Mouse (Mus musculus) thymus, postnatal 4 days (tissue): ENCODE data around the gene Emd.
"Not testable (repeated sequence)": the region's sequence is repeated elsewhere in the genome, so short reads cannot be mapped to it uniquely, and the experiment has no call there.

Experiments used
- DNase-seq: peaks from one replicate; pipeline ENCODE4 v3.0.0; 2021

Emd gene

DNA sequence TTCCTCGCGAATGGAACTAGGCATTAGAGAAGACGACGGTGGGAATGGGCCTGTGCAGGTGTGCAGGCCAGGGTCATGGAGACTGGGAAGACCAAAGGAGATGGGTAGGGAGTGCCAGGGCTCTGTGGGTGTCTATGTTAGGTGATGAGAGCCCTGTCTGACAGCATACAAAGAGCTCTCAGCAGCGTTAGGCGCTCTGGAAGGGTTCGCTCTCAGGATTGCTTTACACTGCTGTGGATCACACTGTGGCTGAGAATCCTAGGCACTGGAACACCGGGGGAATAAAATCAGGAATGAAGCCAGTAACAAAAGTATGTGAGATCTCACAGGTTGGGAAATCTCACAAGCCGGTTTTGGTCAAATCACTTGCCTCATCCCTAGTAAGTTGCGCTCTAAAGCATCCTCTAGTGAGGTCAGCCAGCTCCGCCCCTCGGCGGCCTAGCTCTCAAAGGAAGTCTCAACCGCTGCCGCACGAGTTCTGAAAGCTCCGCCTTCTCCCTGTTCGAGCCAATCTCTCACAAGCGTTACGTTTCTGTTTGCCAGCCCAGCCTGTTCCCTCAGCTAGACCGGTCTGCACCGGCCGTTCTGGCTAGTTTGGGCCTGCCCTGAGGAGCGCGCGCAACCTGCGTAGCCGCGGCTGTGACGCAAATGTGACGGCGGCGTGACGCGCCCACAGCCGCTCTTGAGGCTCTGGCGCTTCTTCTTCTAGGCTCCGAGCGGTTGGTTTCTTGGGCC is at the start of gene Emd:
Gene Emd, plus strand, starts transcription at position 535 of the 735 bp plus-strand sequence.
- DNase-seq: peak; percentile 81

GRCm38 (mm10) chrX:74218496-74218895 is 36.0 kb upstream of the Emd start:
- DNase-seq: no peak

- DNase-seq: no peak
Observed at GRCm38 (mm10) chrX:74219449-74219848, 35.0 kb upstream of the Emd start.

DNA sequence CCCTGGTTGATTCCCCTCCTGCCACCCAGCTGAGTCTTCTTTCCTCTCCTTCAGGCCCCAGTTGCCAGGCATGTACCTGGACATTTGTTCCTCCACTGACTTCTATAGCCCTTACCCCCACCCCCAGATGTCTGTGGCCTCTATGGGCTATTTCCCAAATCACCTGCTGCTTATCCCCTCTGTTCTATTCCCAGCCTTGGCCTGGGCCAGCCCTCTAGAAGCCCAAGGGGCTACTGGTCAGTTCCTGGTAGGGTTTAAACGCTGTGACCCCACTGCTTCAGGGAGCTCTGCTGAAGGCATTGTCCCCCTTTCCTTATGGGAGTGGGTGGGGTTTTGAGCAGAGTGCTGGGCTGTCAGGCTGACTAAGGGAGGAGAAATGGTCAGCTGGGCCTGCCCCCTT is 34.4 kb upstream of the Emd start:
- DNase-seq: not testable (repeated sequence)

DNA sequence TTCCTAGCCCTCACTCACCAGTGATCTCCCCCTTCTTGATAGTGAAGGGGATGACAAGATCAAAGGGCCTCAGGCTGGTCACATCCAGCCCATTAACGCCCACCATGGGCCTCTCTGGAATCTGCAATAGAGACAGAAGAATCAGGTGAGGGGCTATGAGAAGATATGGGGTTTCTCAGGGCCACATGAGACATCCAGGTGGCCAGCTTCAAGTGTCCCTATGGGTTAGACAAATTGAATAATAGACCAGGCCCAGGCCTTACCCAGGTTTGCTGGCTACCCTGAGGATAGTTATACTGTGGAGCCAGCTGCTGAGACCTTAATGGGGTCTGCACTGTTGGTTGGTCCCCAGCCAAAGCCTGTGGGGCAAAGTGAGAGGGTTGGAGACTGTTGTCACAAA is 24.4 kb upstream of the Emd start:
- DNase-seq: no peak

- DNase-seq: no peak
Observed at GRCm38 (mm10) chrX:74233196-74233595, 21.3 kb upstream of the Emd start.

GRCm38 (mm10) chrX:74240332-74240731 is 14.2 kb upstream of the Emd start:
- DNase-seq: no peak

DNA sequence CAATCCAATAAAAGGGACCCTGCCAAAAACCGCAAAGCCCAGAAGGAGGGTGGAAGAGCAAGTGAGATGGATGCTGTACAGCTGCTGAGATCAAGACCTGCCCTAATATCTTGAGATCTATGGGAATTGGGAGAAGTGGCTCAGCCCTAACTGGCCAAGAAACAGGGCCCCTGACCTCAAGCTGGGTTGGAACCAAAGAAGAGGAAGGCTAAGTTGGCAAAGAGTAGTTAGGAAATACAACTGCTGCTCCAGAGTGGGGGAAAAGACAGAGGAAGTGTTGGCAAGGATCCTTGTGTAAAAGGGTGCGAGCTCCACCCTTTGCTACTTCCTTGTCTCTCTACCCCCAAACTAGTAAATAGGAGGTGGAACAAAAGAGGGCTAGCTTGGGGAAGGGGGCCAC is 11.1 kb upstream of the Emd start:
- DNase-seq: no peak

- peak; percentile 74 for DNase-seq
Observed at GRCm38 (mm10) chrX:74243807-74244206, 10.7 kb upstream of the Emd start.

DNA sequence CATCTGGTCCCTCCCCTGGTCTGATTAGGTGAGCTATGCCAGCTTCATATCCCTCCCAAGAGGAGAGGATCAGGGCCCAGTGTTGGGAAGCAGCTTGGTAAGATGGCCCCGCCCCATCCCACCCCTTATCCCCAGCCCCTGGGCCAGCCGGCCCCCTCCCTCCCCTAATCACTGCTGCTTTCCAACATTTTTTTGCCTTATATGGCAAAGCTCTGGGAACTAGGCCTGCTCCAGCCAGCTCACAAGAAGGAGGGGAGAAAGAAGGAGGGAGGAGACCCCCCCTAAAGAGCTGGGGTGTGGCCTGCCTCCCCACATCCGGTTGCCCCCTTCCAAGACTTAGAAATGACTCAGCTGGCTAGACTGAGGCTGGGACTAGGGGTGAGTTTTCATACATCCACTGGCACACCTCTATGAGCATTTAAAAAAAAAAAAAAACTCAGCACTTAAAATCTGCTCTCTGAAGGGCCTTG is 9.8 kb upstream of the Emd start:
- DNase-seq: peak; percentile 59

DNA sequence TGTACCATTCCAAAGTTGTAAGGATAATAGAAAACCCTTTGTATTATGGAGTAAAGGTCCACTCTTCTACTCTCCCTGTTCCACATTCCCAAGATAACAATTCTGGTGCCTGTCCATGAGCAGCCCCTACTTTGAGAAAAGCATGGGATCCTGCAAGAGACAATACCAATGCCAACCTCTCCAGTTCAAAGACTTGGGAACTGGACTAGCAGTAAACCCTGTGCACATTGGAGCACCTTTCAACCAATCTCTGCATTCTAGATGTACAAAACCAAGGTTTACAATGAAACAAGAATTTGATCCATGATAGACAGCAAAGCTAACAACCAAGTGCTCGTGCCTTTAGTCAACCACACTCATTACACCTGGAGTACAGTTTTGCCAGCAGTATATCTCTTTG is 9.4 kb upstream of the Emd start:
- DNase-seq: no peak

DNA sequence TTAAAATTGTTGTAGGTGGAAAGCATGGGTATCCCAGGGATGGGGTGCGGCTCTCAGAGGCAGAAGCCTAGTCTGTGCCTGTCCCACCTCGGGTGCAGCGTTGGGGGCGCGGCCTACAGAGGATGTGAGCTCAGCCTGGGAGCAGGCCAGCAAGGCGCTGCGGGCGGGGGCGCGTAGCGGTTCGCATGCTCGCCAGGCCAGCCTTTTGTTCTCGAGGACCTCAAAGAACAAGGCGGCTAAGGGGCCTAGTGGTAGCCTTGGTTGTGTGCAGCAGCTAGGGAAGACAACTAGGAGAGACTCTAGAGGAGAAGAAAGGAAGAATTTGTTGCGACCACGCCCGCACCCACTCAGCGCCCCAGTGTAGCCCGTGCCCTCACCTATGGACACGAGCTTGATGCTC is 8.8 kb upstream of the Emd start:
- DNase-seq: peak; percentile 81

GRCm38 (mm10) chrX:74246213-74246681 is 8.2 kb upstream of the Emd start:
- DNase-seq: peak; percentile 89

- no peak for DNase-seq
Observed at GRCm38 (mm10) chrX:74246693-74247092, 7.8 kb upstream of the Emd start.

DNA sequence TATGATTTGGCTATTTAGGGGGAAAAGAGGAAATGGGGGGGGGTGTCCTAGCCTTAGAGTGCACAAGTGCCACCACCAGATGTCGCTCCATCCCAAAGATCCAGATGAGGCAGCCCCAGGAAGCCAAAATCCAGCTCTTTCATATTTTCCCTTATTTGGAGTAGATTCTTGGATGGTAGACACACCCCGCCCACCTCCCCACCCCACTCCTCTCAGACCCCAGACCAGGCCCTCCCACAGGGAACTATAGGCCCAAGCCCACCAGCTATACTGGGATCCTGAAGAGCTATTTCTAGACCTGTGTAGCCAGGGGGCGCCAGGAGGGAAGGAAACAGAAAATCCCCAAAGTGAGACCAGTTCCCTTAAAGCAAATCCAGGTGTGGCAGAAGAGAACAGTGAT is 5.8 kb upstream of the Emd start:
- peak; percentile 76 for DNase-seq

DNA sequence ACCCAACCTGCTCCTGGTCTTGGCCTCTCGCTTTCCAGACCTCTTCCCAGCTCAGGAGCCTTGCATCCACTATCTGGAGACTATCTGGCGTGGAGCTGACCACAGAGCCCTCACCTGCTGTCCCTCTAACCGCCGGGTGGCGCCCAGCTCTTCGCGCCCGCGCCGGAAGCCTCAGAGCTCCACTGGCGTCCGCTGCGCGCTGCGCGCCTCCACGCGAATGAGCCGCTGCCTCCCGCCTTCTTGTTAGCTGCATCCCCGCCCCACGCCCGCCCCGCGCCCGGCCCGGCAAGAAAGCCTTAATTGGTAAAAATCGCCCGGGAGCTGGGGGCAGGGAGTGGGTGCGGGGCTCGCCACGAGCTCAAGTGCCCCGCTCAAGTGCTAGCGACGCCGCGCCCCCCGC is 4.9 kb upstream of the Emd start, which contains the start of gene Flna:
Gene Flna, minus strand, starts transcription at position 206 of the 400 bp plus-strand sequence.
- peak; percentile 75 for DNase-seq

DNA sequence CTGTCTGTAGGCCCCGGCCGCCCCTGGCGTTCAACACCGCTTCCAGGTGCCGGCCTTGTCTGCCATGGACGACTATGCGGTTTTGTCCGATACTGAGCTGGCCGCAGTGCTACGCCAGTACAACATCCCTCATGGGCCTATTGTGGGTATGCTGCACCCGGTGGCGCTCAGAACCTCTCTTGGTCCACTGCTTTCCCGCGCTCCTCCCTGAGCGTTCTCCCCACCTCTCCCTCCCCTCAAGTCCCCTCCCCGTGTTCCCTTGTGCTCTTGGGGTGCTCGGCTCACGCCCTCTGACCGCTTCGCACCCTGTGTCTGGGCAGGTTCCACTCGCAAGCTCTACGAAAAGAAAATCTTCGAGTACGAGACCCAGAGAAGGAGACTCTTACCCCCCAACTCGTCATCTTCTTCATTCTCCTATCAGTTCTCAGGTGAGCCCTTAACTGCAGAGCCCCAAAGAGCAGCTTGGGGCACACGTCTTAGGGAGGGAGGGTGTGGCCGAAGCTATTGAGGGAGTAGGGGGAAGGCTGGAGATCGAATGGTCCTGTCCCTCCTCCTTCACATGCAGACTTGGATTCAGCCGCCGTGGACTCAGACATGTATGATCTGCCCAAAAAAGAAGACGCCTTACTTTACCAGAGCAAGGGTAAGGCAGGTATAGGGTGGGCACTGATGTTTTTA is 540 bp downstream of the Emd start:
- DNase-seq: no peak

DNA sequence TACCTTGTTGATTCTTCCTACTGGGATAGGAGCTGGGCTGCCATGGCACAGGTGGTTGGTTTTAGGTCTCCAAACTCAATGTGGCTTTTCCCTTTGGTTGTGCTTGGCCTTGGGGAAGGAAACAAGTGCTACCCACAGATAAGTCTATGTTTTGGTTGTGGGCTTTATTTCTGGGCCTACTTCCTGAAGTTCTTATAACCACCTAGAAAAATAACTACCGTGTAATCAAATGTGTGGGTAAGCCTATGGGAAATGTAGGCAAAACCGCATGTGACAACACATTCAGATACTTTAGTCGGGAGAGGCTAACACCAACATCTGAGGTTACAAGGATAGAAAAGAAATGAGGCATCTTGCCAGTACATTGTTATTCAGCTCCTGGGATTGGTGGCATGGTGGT is 3.3 kb downstream of the Emd start:
- DNase-seq: no peak

- no peak for DNase-seq
Observed at GRCm38 (mm10) chrX:74269736-74270061, 15.2 kb downstream of the Emd start.

DNA sequence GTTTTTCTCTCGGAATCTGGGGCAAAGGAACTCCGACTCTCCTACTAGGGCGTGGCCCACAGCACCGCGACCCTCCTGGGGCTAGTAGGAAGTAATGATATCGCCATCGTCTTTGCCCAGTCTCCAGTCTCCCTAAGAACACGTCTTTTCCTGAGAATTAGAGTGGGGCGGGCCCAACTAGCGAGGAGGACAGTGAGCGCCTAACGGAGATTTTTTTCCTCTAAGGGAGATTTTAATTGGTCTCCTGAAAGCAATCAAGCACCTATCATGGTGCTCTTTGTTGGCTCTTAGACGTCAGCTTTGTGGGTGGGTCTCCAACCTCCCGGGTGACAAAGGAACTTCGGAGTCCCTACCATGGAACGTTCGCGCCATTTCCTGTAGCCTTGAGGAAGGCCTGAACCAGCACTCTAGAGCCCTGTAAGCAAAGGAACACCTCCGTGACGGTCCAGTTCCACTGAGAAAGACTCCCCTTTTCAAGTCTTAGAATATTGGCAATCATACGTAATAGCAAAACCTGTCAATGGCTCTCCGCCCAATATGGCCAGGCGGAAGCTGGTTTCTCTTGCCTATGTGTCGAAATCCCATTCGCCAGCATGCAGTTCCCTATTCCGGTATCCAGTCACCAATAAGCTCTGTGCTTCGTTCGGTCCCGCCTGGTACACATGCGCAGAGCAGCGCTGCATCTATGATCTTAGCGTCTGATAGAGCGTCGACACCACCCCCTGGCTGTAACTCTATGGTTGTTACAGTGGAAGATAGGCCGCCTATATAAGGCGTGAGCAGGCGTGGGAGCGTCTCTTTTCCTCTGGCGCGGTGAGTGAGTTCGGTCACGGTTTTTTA is 15.8 kb downstream of the Emd start, which contains the start of gene Rpl10:
Gene Rpl10, plus strand, starts transcription at position 751 of the 840 bp plus-strand sequence.
- DNase-seq: peak; percentile 87

DNA sequence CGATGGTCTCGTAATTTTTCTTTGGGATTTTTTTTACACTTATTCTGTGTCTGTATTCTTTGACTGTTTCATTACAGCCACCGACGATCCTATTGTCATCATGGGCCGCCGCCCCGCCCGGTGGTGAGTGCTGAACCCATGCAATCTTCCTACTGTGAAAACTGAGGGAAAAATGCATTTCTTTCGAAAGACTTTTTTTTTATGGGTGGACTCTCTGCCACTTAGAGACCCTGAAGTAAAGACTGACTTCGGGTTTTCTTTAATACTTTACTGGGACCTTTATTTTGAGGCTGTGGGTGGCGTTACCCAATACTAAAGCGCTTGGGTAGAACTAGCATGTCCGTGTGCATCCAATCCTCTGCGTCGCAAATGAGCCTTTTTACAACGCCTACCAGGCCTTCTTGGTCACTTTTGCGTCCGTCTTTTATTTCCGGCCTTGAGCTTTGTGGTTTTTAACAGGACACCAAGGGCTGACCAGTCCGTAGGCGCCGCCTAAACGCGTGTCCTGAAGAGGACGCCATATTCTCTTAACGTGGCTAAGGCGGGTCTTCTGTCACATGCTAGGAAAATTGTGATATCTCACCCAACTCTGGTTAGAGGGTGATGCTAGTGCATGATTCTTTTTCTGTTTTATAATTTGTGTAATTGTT is 16.5 kb downstream of the Emd start:
- peak; percentile 26 for DNase-seq

- no peak for DNase-seq
Observed at GRCm38 (mm10) chrX:74273422-74274322, 19.2 kb downstream of the Emd start.
